Mouse (Mus musculus) kidney, adult 2 months (tissue): Measurements from ENCODE around the gene Scml4. TPM values are rescaled to one million over a fixed set of nuclear protein-coding genes. Genes with fewer than 3 reads are reported as not detected.

Experiments
- DNase-seq: peaks from one replicate; pipeline ENCODE4 v3.0.0; 2021
- H3K27ac ChIP-seq: fragments of 200-500 bp; 2 replicates; pipeline ENCODE4 v1.5.1; 2012; ENCODE audit warnings: low read depth, low read length, control low read depth, inconsistent platforms; ENCODE audit not compliant: insufficient read depth
- H3K27me3 ChIP-seq: fragments of 200-500 bp; replicated peaks from 2 replicates; pipeline ENCODE4 v1.6.1; 2012; ENCODE audit warnings: mild to moderate bottlenecking, moderate library complexity, low read length, inconsistent platforms; ENCODE audit not compliant: control insufficient read depth, insufficient read depth
- H3K36me3 ChIP-seq: fragments of 200-500 bp; 2 replicates; pipeline ENCODE4 v1.6.1; 2012; ENCODE audit warnings: mild to moderate bottlenecking, moderate library complexity, low read length, inconsistent platforms; ENCODE audit not compliant: control insufficient read depth, insufficient read depth
- H3K4me1 ChIP-seq: fragments of 200-500 bp; 2 replicates; pipeline ENCODE4 v1.6.1; 2011; ENCODE audit warnings: low read length; ENCODE audit not compliant: control insufficient read depth, insufficient read depth
- H3K4me3 ChIP-seq: fragments of 200-500 bp; 2 replicates; pipeline ENCODE4 v1.5.1; 2011; ENCODE audit warnings: mild to moderate bottlenecking, low read depth, low read length, control low read depth; ENCODE audit not compliant: insufficient read depth
- CTCF ChIP-seq: fragments of 200-500 bp; conservative IDR thresholded peaks from 2 replicates; pipeline ENCODE4 v1.5.1; 2011; ENCODE audit warnings: low read depth, mild to moderate bottlenecking, control low read depth, low read length, moderate library complexity, mixed read lengths; ENCODE audit not compliant: insufficient read depth, insufficient read length
- POLR2A ChIP-seq: fragments of 200-500 bp; IDR thresholded peaks from one replicate; pipeline ENCODE4 v1.6.1; 2011; ENCODE audit warnings: low read depth, low read length, control low read depth
- WGBS: fragments of 180-500 bp; shearing (Covaris S2); methylation state at CpG from one replicate; pipeline ENCODE4 v1.1.7; 2018; 5-methylcytosine and 5-hydroxymethylcytosine counted together
- polyA plus RNA-seq: library from polyadenylated mRNA; depleted of rRNA; stranded (reverse); fragments of >200 nt; gene quantifications from 2 replicates; pipeline ENCODE4 v1.2.3, GENCODE M21; 2012

Scml4 gene
- polyA plus RNA-seq, 1 experiment = 2.2 TPM

GRCm38 (mm10) chr10:42994331-42994782 lies 134.2 kb downstream of the Scml4 start:
- H3K4me1 ChIP-seq = peaks cover 5% of the 10 kb centered on the region; the same call in 1 of the 2 replicates
- no peak overlapping the region for H3K27ac ChIP-seq
- H3K27me3 ChIP-seq = no peaks in the 10 kb centered on the region
- H3K4me3 ChIP-seq = peak overlapping the region; percentile 21; the same call in 1 of the 2 replicates
- DNase-seq = peak; percentile 61
- no peaks in the 10 kb centered on the region for H3K36me3 ChIP-seq
- whole genome bisulfite sequencing = 11% methylated on average over 13 of the region's 13 CpGs
- TF ChIP-seq POLR2A (no peak), CTCF (no peak)

GRCm38 (mm10) chr10:42995484-42995895 lies 135.3 kb downstream of the Scml4 start:
- TF ChIP-seq CTCF = no peak
- no peak for TF ChIP-seq POLR2A
- H3K27ac ChIP-seq = no peak overlapping the region
- WGBS = 70% methylated on average over 13 of the region's 13 CpGs
- H3K4me1 ChIP-seq = peaks cover 5% of the 10 kb centered on the region; the same call in 1 of the 2 replicates
- H3K36me3 ChIP-seq = no peaks in the 10 kb centered on the region
- no peak overlapping the region for H3K4me3 ChIP-seq
- no peaks in the 10 kb centered on the region for H3K27me3 ChIP-seq
- DNase-seq = no peak

GRCm38 (mm10) chr10:42997278-42997677 lies 137.1 kb downstream of the Scml4 start:
- no peak for DNase-seq
- H3K4me1 ChIP-seq = peaks cover 5% of the 10 kb centered on the region; the same call in 1 of the 2 replicates
- no peak overlapping the region for H3K27ac ChIP-seq
- no peaks in the 10 kb centered on the region for H3K27me3 ChIP-seq
- H3K4me3 ChIP-seq = no peak overlapping the region
- no peaks in the 10 kb centered on the region for H3K36me3 ChIP-seq
- TF ChIP-seq CTCF (no peak), POLR2A (no peak)
- WGBS = 85% methylated on average over 2 of the region's 2 CpGs

- TF ChIP-seq POLR2A = no peak
- no peak for TF ChIP-seq CTCF
- 94% methylated on average over 10 of the region's 10 CpGs for WGBS
- H3K36me3 ChIP-seq = no peaks in the 10 kb centered on the region
- H3K27ac ChIP-seq = no peak overlapping the region
- DNase-seq = no peak
- H3K4me1 ChIP-seq = no peaks in the 10 kb centered on the region
- 0 out of 2 replicates have a peak, but pooled peaks cover 1% of the 10 kb centered on the region for H3K27me3 ChIP-seq
- H3K4me3 ChIP-seq = no peak overlapping the region
Observed at GRCm38 (mm10) chr10:42999324-42999723, 139.2 kb downstream of the Scml4 start.

GRCm38 (mm10) chr10:43001433-43001832 lies 141.3 kb downstream of the Scml4 start:
- H3K4me1 ChIP-seq = no peaks in the 10 kb centered on the region

GRCm38 (mm10) chr10:43002066-43002678 lies 142.0 kb downstream of the Scml4 start:
- H3K36me3 ChIP-seq = no peaks in the 10 kb centered on the region
- H3K4me1 ChIP-seq = no peaks in the 10 kb centered on the region
- TF ChIP-seq CTCF = no peak
- no peak for TF ChIP-seq POLR2A
- DNase-seq = peak; percentile 55
- H3K27ac ChIP-seq = no peak overlapping the region
- 0 out of 2 replicates have a peak, but pooled peaks cover 1% of the 10 kb centered on the region for H3K27me3 ChIP-seq
- WGBS = 23% methylated on average over 13 of the region's 13 CpGs
- H3K4me3 ChIP-seq = peak overlapping the region; percentile 45; the same call in 1 of the 2 replicates

More at GRCm38 (mm10) chr10:43001433-43001832, 141.3 kb downstream of the Scml4 start:
- Histone ChIP-seq H3K4me3 (no peak overlapping the region), H3K27me3 (0 out of 2 replicates have a peak, but pooled peaks cover 1% of the 10 kb centered on the region), H3K36me3 (no peaks in the 10 kb centered on the region), H3K27ac (no peak overlapping the region)
- 81% methylated on average over 3 of the region's 3 CpGs for WGBS
- no peak for TF ChIP-seq CTCF
- no peak for TF ChIP-seq POLR2A
- DNase-seq = no peak

- no peak for DNase-seq
- no peak overlapping the region for H3K27ac ChIP-seq
- TF ChIP-seq POLR2A = no peak
- no peak for TF ChIP-seq CTCF
- H3K4me3 ChIP-seq = peak overlapping the region; percentile 45
- H3K36me3 ChIP-seq = no peaks in the 10 kb centered on the region
- H3K4me1 ChIP-seq = no peaks in the 10 kb centered on the region
- WGBS = 7% methylated on average over 25 of the region's 25 CpGs
- 0 out of 2 replicates have a peak, but pooled peaks cover 1% of the 10 kb centered on the region for H3K27me3 ChIP-seq
Observed at GRCm38 (mm10) chr10:43002721-43003465, 142.7 kb downstream of the Scml4 start.
